Mouse (Mus musculus) forebrain, embryonic 16.5 days (tissue): ENCODE measurements around the gene Crtam. TPM values are rescaled to one million over a fixed set of nuclear protein-coding genes. Genes with fewer than 3 reads are reported as not detected.

ENCODE experiments used
- ATAC-seq: fragments of 200-750 bp; cut with Nextera tagmentation; 2 replicates; pipeline ENCODE4 v1.8.0; 2017; ENCODE audit warnings: mild to moderate bottlenecking, moderate library complexity
- H3K27ac ChIP-seq: fragments of 300-500 bp; sonication (generic); 2 replicates; pipeline ENCODE4 v1.5.1; 2014; ENCODE audit warnings: low read length, control low read depth
- H3K27me3 ChIP-seq: fragments of 300-500 bp; sonication (generic); replicated peaks from 2 replicates; pipeline ENCODE4 v1.6.1; 2014; ENCODE audit warnings: low read length; ENCODE audit not compliant: control insufficient read depth, insufficient read depth
- H3K36me3 ChIP-seq: fragments of 300-500 bp; sonication (generic); 2 replicates; pipeline ENCODE4 v1.6.1; 2014; ENCODE audit not compliant: control insufficient read depth, insufficient read depth
- H3K4me1 ChIP-seq: fragments of 300-500 bp; sonication (generic); replicated peaks from 2 replicates; pipeline ENCODE4 v1.6.1; 2014; ENCODE audit warnings: low read length; ENCODE audit not compliant: control insufficient read depth, insufficient read depth
- H3K4me2 ChIP-seq: fragments of 300-500 bp; sonication (generic); 2 replicates; pipeline ENCODE4 v1.6.1; 2014; ENCODE audit warnings: mild to moderate bottlenecking, low read length, control low read depth
- H3K4me3 ChIP-seq: fragments of 300-500 bp; sonication (generic); replicated peaks from 2 replicates; pipeline ENCODE4 v1.5.1; 2014; ENCODE audit warnings: mild to moderate bottlenecking, low read length, control low read depth
- H3K9ac ChIP-seq: fragments of 300-500 bp; sonication (generic); replicated peaks from 2 replicates; pipeline ENCODE4 v1.6.1; 2014; ENCODE audit warnings: low read depth, low read length, control low read depth
- H3K9me3 ChIP-seq: fragments of 300-500 bp; sonication (generic); 2 replicates; pipeline ENCODE4 v1.6.1; 2016; ENCODE audit warnings: low read length; ENCODE audit not compliant: control insufficient read depth
- WGBS: fragments of 180-500 bp; shearing (Covaris S2); extraction: QIAGEN DNeasy Blood & Tissue Kit; methylation state at CpG from one replicate; pipeline ENCODE4 v1.1.7; 2014; 5-methylcytosine and 5-hydroxymethylcytosine counted together
- polyA plus RNA-seq: library from polyadenylated mRNA; unstranded; fragments of >200 nt; fragmentation: Nextera tagmentation; extraction: Ambion mirVana; gene quantifications from 2 replicates; pipeline ENCODE4 v1.2.1, GENCODE M21; 2015

Gene Crtam
- polyA plus RNA-seq, 1 experiment from 2014 or later, result not detected

DNA sequence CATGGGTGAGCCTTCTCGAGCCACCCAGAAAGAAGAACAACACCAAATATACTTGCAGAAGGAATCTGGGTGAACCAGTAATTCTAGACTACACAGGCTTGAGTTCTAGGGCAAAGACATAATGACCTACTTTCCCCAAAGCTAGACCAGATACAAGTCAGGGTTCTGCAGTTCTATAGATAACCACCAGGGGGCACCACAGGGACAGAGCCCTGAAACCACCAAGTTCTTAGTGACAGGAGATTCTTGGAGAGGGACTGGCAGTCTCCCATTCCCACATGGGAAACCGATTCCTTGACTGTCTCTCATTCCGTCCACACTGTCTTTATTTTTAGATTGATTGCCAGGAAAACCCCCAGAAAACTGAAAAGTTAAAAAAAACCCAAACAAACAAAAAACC, 40.2 kb upstream of the Crtam start:
- Histone ChIP-seq H3K9ac (no peak overlapping the region), H3K27me3 (no peaks in the 10 kb centered on the region), H3K9me3 (no peaks in the 10 kb centered on the region), H3K4me2 (no peak overlapping the region), H3K4me3 (no peak overlapping the region), H3K4me1 (no peaks in the 10 kb centered on the region), H3K36me3 (no peaks in the 10 kb centered on the region), H3K27ac (no peak overlapping the region)
- 15% methylated on average over 3 of the region's 3 CpGs for WGBS
- no peak for ATAC-seq

DNA sequence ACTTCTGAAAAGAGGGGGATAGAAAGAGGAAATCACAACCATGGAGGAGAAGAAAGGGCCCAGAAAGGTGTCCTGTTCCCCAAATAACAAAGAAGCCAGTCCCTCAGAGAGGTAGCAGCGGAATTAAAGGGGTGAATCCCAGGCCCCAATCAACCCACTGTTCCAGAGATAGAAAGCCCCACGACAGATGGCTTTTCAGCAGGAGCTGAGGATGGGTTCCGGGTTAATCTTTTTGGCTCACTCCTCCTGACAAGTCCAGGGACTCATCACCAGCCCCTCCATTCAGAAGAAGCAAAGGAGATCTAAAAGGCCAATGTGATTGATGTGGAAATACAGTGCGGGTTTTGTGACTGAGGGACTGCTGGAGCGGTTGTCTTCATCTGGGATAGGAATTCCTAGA, 39.2 kb upstream of the Crtam start:
- H3K27ac ChIP-seq, result no peak overlapping the region

DNA sequence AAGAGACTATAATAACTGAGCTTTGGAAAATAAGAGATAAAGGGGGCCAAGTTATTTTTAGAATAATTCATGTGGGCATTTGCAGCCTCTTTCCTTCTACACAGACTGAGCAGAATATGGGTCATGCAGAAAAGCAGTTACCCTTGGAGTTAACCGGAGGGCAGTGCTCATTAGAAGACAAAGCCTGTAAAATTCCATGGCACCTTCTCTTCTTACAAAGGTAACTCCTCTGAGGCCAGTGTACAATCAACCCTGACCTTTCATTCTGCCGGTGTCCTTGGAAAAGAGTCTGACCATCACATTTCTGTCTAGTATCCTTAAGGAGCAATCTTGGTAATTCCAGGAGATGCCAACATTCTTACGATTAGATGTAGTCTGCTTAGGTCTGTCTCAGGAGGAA, 37.0 kb upstream of the Crtam start:
- WGBS, result 81% methylated on average over 3 of the region's 3 CpGs
- no peaks in the 10 kb centered on the region for H3K27me3 ChIP-seq
- no peak overlapping the region for H3K4me3 ChIP-seq
- H3K27ac ChIP-seq, result no peak overlapping the region
- H3K9ac ChIP-seq, result no peak overlapping the region
- no peak for ATAC-seq
- H3K4me2 ChIP-seq, result no peak overlapping the region
- H3K4me1 ChIP-seq, result no peaks in the 10 kb centered on the region
- H3K36me3 ChIP-seq, result no peaks in the 10 kb centered on the region
- H3K9me3 ChIP-seq, result no peaks in the 10 kb centered on the region

More for the DNA sequence above, 39.2 kb upstream of the Crtam start:
- Histone ChIP-seq H3K27me3 (no peaks in the 10 kb centered on the region), H3K4me2 (no peak overlapping the region), H3K36me3 (no peaks in the 10 kb centered on the region), H3K9ac (no peak overlapping the region), H3K4me3 (no peak overlapping the region), H3K9me3 (no peaks in the 10 kb centered on the region), H3K4me1 (no peaks in the 10 kb centered on the region)
- 82% methylated on average over 5 of the region's 5 CpGs for WGBS
- no peak for ATAC-seq

DNA sequence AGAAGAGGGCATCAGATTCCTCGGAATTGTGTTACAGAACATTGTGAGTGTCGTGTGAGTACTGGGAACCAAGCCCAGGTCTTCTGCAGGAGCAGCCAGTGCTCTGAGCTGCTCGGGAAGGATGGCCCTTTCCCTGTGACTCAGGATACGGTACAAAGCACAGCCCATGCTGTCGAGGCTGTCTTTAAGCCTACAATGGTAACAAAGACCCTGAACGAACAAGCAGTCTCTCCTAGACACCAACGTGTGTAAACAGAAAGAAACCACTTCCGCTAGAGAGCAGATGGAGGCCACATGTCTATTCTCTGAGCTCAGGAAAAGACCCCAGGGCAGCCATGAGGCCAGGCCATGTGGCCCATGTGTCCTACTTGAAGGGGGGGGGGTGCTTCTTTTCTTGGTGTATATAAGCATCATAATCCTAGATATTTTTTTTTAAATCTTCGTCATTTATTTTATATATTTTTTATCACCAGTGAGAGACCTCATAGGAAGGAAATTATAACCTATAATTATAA, 33.8 kb upstream of the Crtam start:
- no peaks in the 10 kb centered on the region for H3K4me1 ChIP-seq
- H3K27ac ChIP-seq, result no peak overlapping the region
- 54% methylated on average over 9 of the region's 9 CpGs for WGBS
- ATAC-seq, result no peak
- no peak overlapping the region for H3K4me2 ChIP-seq
- H3K36me3 ChIP-seq, result no peaks in the 10 kb centered on the region
- no peaks in the 10 kb centered on the region for H3K9me3 ChIP-seq
- H3K27me3 ChIP-seq, result no peaks in the 10 kb centered on the region
- no peak overlapping the region for H3K9ac ChIP-seq
- H3K4me3 ChIP-seq, result no peak overlapping the region

DNA sequence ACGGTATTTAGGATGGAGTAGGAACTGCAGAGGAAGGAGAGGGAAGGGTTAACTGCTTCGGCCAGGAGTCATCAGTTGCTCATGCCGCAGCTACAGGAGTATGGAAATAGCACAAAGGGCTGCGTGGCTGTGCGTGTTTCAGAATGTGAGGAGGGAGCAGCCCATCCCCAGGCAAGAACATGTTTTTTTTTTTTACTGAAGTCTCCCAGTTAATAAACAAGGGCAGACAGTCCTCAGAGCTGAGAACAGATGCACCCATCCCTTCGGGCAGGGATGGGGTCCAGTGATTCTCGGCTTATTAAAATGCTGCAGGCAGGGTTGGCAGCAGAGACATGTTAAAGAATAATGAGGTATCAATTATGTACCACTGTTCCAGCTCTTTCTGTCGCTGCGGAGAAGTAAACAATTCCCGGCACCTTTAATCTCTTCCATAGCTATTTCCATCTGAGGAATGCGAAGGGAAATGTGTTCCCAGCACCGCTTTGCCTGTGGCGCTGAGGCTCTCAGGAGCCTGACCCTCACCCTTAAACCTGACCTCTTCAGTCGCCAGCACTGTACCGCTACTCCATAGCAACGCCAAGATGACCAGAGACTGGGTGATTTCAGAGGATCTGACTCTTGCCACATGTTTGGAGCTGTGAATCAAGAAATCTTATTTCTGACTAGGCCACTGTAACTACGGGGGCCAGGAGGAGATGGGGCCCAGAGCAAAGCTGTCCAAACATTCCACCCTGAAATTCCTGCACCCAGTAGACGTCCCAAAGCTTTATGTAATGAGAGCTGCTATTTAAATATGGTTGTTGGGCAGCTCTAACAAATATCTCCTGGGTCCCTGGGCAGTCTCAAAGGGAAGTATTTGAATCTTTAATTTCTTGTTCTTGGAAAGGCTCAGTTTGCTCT, 27.4 kb upstream of the Crtam start:
- peaks cover 8% of the 10 kb centered on the region for H3K4me1 ChIP-seq
- no peak overlapping the region; the same call in 1 of the 2 replicates for H3K9ac ChIP-seq
- 28% methylated on average over 18 of the region's 18 CpGs for WGBS
- ATAC-seq, result peak; percentile 39
- no peaks in the 10 kb centered on the region for H3K9me3 ChIP-seq
- H3K4me2 ChIP-seq, result peak overlapping the region; percentile 24
- H3K36me3 ChIP-seq, result no peaks in the 10 kb centered on the region
- no peak overlapping the region for H3K4me3 ChIP-seq
- H3K27ac ChIP-seq, result peak overlapping the region; percentile 37
- no peaks in the 10 kb centered on the region for H3K27me3 ChIP-seq

DNA sequence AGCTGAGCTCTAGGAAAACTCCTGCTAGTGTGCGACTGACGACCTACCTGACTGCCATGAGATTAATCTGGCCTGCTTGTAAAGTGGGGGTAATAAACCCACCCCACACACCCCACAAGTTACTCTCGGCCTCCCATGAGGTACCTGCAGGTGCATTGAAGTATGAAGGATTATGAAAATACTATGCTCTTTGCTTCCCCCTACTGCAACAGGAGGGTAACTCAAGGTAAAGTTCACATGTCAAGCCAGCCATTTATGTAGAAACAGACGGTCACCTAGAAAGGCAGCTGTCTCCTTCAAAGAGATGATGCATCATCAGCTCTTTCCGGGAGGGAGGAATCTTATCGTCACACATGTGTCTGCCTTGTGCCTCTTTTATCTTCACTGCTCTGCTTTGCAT, 25.4 kb upstream of the Crtam start:
- peaks cover 8% of the 10 kb centered on the region for H3K4me1 ChIP-seq
- H3K9me3 ChIP-seq, result no peaks in the 10 kb centered on the region
- H3K4me3 ChIP-seq, result no peak overlapping the region
- H3K4me2 ChIP-seq, result no peak overlapping the region
- no peak for ATAC-seq
- no peaks in the 10 kb centered on the region for H3K36me3 ChIP-seq
- no peaks in the 10 kb centered on the region for H3K27me3 ChIP-seq
- WGBS, result 77% methylated on average over 6 of the region's 6 CpGs
- no peak overlapping the region for H3K27ac ChIP-seq
- H3K9ac ChIP-seq, result no peak overlapping the region

DNA sequence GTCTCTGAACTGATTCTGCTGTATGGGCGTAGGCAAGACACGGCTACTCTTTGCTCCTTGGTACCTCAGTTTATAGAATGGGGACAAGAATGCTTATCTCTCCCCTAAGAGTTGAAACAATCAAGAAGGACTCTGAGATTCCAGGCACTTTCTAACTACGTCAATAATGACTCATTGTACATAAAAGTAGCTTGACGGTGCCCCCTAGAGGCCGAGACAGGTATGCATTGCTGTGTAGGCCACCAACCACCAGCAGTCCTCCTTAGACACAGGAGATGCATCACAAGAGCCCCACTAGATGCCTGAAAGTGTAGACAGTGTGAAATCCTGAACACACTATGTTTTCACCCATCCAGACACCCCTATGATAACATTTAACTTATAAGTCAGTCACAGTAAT, 24.0 kb upstream of the Crtam start:
- Histone ChIP-seq H3K27me3 (no peaks in the 10 kb centered on the region), H3K4me1 (peaks cover 8% of the 10 kb centered on the region), H3K27ac (no peak overlapping the region), H3K36me3 (no peaks in the 10 kb centered on the region), H3K9ac (no peak overlapping the region), H3K4me2 (no peak overlapping the region), H3K9me3 (no peaks in the 10 kb centered on the region), H3K4me3 (no peak overlapping the region)
- 39% methylated on average over 5 of the region's 5 CpGs for WGBS
- ATAC-seq, result no peak

DNA sequence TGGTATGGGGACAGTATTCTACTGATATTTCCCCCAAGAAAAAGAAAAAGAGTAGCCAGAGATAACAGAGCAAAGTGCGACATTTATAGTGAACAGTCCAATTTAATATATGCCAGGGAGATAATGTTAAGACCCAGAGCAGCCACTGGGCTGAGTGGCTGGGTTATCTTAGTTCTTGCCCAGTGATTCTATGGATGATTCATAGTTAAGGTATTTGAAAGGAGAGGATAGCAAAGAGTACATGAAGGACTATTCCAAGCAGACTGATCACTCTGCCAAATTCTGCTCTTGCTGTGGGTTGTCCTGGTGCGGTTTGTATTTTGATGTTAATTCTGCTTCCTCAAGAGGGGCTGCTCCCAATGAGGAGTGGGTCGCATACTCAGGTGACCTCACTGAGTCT, 17.3 kb upstream of the Crtam start:
- 74% methylated on average over 3 of the region's 3 CpGs for WGBS
- Histone ChIP-seq H3K36me3 (0 out of 2 replicates have a peak, but pooled peaks cover 2% of the 10 kb centered on the region), H3K9ac (no peak overlapping the region), H3K27me3 (no peaks in the 10 kb centered on the region), H3K27ac (no peak overlapping the region), H3K9me3 (no peaks in the 10 kb centered on the region), H3K4me1 (no peaks in the 10 kb centered on the region), H3K4me2 (no peak overlapping the region), H3K4me3 (no peak overlapping the region)
- no peak for ATAC-seq

DNA sequence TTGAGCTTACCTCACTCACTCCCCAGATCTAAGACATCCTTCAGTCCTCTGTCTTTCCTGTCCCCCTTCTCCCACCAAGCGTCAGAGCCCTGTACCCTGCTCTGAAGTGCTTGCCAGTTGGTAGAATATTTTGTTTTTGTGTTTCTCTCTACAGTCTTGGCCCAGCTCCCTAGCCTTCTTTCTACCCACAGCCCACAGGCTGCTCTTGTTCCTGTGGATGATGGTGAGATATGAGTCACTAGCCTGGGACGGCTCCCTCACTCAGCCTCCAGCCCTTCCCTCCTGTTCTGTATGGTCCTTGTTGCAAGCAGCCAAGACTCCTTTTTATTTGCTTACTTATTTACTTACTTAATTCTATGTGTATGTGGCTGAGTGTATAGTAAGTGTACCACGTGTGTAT, 16.1 kb upstream of the Crtam start:
- 82% methylated on average over 3 of the region's 3 CpGs for WGBS

More for the DNA sequence above, 16.1 kb upstream of the Crtam start:
- no peak for ATAC-seq
- no peaks in the 10 kb centered on the region for H3K4me1 ChIP-seq
- no peaks in the 10 kb centered on the region for H3K9me3 ChIP-seq
- H3K4me2 ChIP-seq, result no peak overlapping the region
- no peak overlapping the region for H3K9ac ChIP-seq
- H3K4me3 ChIP-seq, result no peak overlapping the region
- H3K36me3 ChIP-seq, result 0 out of 2 replicates have a peak, but pooled peaks cover 2% of the 10 kb centered on the region
- no peaks in the 10 kb centered on the region for H3K27me3 ChIP-seq
- no peak overlapping the region for H3K27ac ChIP-seq
